Mouse (Mus musculus) stomach, embryonic 15.5 days (tissue): ENCODE measurements around the gene Mrpl36. TPM values are rescaled to one million over a fixed set of nuclear protein-coding genes. Genes with fewer than 3 reads are reported as not detected.

Source experiments
- ATAC-seq: fragments of 200-750 bp; cut with Nextera tagmentation; 2 replicates; pipeline ENCODE4 v1.8.0; 2017; ENCODE audit warnings: low read depth, moderate number of reproducible peaks, moderate TSS enrichment; ENCODE audit not compliant: insufficient read depth, low FRiP score
- H3K27ac ChIP-seq: fragments of 300-500 bp; sonication (generic); 2 replicates; pipeline ENCODE4 v1.5.1; 2015; ENCODE audit warnings: mild to moderate bottlenecking, inconsistent platforms
- H3K27me3 ChIP-seq: fragments of 300-500 bp; sonication (generic); replicated peaks from 2 replicates; pipeline ENCODE4 v1.6.1; 2015; ENCODE audit warnings: inconsistent platforms
- H3K36me3 ChIP-seq: fragments of 300-500 bp; sonication (generic); 2 replicates; pipeline ENCODE4 v1.6.1; 2015; ENCODE audit warnings: inconsistent platforms
- H3K4me1 ChIP-seq: fragments of 300-500 bp; sonication (generic); 2 replicates; pipeline ENCODE4 v1.6.1; 2015; ENCODE audit warnings: inconsistent platforms
- H3K4me2 ChIP-seq: fragments of 300-500 bp; sonication (generic); 2 replicates; pipeline ENCODE4 v1.6.1; 2015; ENCODE audit warnings: mild to moderate bottlenecking, inconsistent platforms
- H3K4me3 ChIP-seq: fragments of 300-500 bp; sonication (generic); replicated peaks from 2 replicates; pipeline ENCODE4 v1.5.1; 2015; ENCODE audit warnings: inconsistent platforms
- H3K9ac ChIP-seq: fragments of 300-500 bp; sonication (generic); 2 replicates; pipeline ENCODE4 v1.6.1; 2015; ENCODE audit warnings: inconsistent platforms
- H3K9me3 ChIP-seq: fragments of 300-500 bp; sonication (generic); 2 replicates; pipeline ENCODE4 v1.6.1; 2016; ENCODE audit warnings: inconsistent platforms
- WGBS: fragments of 180-500 bp; shearing (Covaris S2); methylation state at CpG from one replicate; pipeline ENCODE4 v1.1.7; 2015; 5-methylcytosine and 5-hydroxymethylcytosine counted together
- polyA plus RNA-seq: library from polyadenylated mRNA; unstranded; fragments of >200 nt; fragmentation: Nextera tagmentation; extraction: Ambion mirVana; gene quantifications from 2 replicates; pipeline ENCODE4 v1.2.1, GENCODE M21; 2015

Mrpl36 gene
- polyA plus RNA-seq, 1 experiment from 2014 or later, result 137 TPM

- Histone ChIP-seq H3K36me3 (no peaks in the 10 kb centered on the region), H3K4me3 (no peak overlapping the region), H3K27ac (no peak overlapping the region), H3K9ac (no peak overlapping the region), H3K4me2 (no peak overlapping the region), H3K4me1 (no peaks in the 10 kb centered on the region), H3K27me3 (no peaks in the 10 kb centered on the region), H3K9me3 (no peaks in the 10 kb centered on the region)
- 76% methylated on average over 7 of the region's 7 CpGs for WGBS
- ATAC-seq, result no peak
These were observed 19.8 kb downstream of the Mrpl36 start for GRCm38 (mm10) chr13:73347922-73348650.

DNA sequence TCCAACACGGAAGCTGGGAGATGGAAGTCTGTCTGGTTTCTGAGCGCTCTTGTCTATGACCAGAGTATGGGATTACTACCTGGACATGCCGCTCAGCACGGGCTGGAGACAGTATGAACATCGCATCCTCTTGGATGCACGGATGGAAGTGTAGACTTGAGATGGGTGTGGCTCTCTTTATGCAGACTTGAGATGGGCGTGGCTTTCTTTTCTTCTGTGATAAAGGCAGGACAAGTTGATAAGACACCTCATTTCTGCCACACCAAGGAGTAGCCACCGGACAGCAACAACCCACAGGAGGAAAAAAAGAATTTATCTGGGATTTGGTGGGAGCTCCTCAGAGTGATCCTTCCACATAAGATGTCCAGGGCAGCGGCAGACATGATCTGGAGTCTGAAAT, 22.4 kb downstream of the Mrpl36 start:
- no peak overlapping the region for H3K4me2 ChIP-seq
- no peak for ATAC-seq
- no peak overlapping the region for H3K9ac ChIP-seq
- no peak overlapping the region for H3K27ac ChIP-seq
- no peaks in the 10 kb centered on the region for H3K9me3 ChIP-seq
- no peaks in the 10 kb centered on the region for H3K4me1 ChIP-seq
- H3K36me3 ChIP-seq, result no peaks in the 10 kb centered on the region
- H3K4me3 ChIP-seq, result no peak overlapping the region
- no peaks in the 10 kb centered on the region for H3K27me3 ChIP-seq
- WGBS, result 75% methylated on average over 9 of the region's 9 CpGs

DNA sequence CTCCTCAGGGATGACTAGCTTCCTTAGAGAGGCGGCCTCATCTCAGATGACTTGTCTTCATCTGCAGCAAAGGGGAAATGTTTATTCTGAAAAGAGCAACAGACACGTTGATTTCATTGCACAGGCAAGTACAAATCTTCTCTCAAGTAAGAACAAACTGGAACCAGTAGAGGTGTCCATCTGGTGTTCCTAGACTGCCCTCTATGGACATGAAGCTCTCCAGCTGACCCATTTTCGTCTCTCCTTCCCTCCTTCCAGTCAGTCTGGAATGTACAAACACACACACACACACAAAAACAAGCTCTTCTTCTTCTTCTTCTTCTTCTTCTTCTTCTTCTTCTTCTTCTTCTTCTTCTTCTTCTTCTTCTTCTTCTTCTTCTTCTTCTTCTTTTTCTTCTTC, 23.6 kb downstream of the Mrpl36 start:
- Histone ChIP-seq H3K4me3 (no peak overlapping the region), H3K9me3 (no peaks in the 10 kb centered on the region), H3K36me3 (no peaks in the 10 kb centered on the region), H3K27me3 (no peaks in the 10 kb centered on the region), H3K27ac (no peak overlapping the region), H3K9ac (no peak overlapping the region), H3K4me2 (no peak overlapping the region), H3K4me1 (no peaks in the 10 kb centered on the region)
- ATAC-seq, result no peak
- WGBS, result 38% methylated on average over 3 of the region's 3 CpGs

DNA sequence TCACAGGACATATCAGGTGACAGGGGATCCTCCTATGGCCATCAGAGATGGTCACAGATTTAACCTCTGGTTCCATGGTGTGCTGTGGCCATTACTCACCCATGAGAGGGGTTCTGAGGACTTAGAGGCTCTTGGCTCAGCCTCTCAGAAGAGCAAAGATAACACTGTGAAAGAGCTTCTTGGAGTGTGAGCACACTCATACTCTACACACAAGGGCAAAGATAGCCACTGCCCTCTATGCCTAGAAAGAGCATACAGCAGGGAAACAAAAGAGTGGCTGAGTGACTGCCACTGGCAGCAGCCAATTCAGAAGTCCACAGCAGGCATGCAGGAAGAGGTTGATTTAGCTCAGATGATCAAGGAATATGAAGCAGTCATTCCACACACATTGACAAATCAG, 24.2 kb downstream of the Mrpl36 start:
- H3K4me2 ChIP-seq, result no peak overlapping the region
- no peaks in the 10 kb centered on the region for H3K27me3 ChIP-seq
- no peak for ATAC-seq
- H3K9ac ChIP-seq, result no peak overlapping the region
- no peaks in the 10 kb centered on the region for H3K36me3 ChIP-seq
- H3K4me1 ChIP-seq, result no peaks in the 10 kb centered on the region
- no peaks in the 10 kb centered on the region for H3K9me3 ChIP-seq
- no peak overlapping the region for H3K27ac ChIP-seq
- H3K4me3 ChIP-seq, result no peak overlapping the region

DNA sequence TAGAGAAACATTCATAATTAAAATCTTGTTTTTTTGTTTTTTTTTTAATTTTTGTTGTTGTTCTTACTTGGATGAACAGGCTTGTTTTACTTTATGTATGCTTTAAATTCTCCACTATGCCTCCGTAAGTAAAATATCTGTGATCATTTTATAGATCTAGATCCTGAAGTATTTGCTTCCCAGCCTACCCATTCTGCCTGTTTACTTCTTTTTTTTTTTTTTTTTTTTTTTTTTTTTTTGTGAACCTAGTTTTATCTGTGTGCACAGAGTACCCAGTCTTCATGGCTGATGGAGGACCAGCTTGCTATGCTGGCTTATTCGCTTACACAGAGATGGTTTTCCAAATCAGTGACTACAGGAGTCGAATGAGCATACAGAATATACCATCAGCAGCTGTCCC, 28.8 kb downstream of the Mrpl36 start:
- Histone ChIP-seq H3K4me2 (no peak overlapping the region), H3K4me3 (no peak overlapping the region), H3K9me3 (no peaks in the 10 kb centered on the region), H3K27ac (no peak overlapping the region), H3K4me1 (no peaks in the 10 kb centered on the region), H3K27me3 (no peaks in the 10 kb centered on the region), H3K36me3 (no peaks in the 10 kb centered on the region), H3K9ac (no peak overlapping the region)
- no peak for ATAC-seq
- 79% methylated on average over 3 of the region's 3 CpGs for WGBS

DNA sequence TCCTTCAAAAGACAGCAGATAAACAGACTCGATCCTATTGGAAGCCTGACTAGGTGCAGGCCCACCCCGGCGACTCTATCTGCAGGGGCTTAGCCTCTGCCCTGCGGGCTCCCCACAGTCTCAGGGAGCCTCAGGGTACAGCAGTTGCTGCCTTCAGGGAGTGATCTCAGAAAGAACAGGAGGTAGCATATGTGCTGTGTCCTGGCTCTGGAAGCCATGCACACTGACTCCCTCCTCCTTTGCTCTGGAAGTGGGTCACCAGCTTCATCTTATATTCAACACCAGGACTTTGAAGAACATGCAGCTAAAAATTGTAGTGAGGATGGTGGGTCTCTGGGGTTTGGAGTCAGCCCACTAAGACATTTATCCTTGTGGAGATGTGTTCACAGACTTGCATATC, 45.1 kb downstream of the Mrpl36 start:
- H3K27me3 ChIP-seq, result no peaks in the 10 kb centered on the region
- no peak for ATAC-seq
- WGBS, result 61% methylated on average over 4 of the region's 4 CpGs
- no peak overlapping the region for H3K4me3 ChIP-seq
- H3K4me2 ChIP-seq, result no peak overlapping the region
- no peak overlapping the region for H3K27ac ChIP-seq
- H3K9me3 ChIP-seq, result no peaks in the 10 kb centered on the region
- no peaks in the 10 kb centered on the region for H3K36me3 ChIP-seq
- H3K4me1 ChIP-seq, result no peaks in the 10 kb centered on the region
- no peak overlapping the region for H3K9ac ChIP-seq

GRCm38 (mm10) chr13:73374612-73375011, 46.3 kb downstream of the Mrpl36 start:
- Histone ChIP-seq H3K9ac (no peak overlapping the region), H3K27ac (no peak overlapping the region), H3K4me3 (no peak overlapping the region), H3K36me3 (no peaks in the 10 kb centered on the region), H3K27me3 (no peaks in the 10 kb centered on the region), H3K9me3 (no peaks in the 10 kb centered on the region), H3K4me2 (no peak overlapping the region), H3K4me1 (no peaks in the 10 kb centered on the region)
- 77% methylated on average over 2 of the region's 2 CpGs for WGBS
- no peak for ATAC-seq

- H3K9me3 ChIP-seq, result no peaks in the 10 kb centered on the region
- no peak for ATAC-seq
- no peak overlapping the region for H3K27ac ChIP-seq
- no peak overlapping the region for H3K4me3 ChIP-seq
- WGBS, result 67% methylated on average over 9 of the region's 9 CpGs
- no peak overlapping the region for H3K4me2 ChIP-seq
- no peaks in the 10 kb centered on the region; the same call in 1 of the 2 replicates for H3K27me3 ChIP-seq
- no peak overlapping the region for H3K9ac ChIP-seq
- H3K36me3 ChIP-seq, result no peaks in the 10 kb centered on the region
- no peaks in the 10 kb centered on the region for H3K4me1 ChIP-seq
These were observed 49.3 kb downstream of the Mrpl36 start for GRCm38 (mm10) chr13:73377637-73378036.

Other genes starting within 250 kb of the Mrpl36 start
- gene Irx4, start 68.0 kb upstream of the Mrpl36 start, polyA plus RNA-seq, result 0.12 and 0.19 TPM in 2 replicates
- gene Ndufs6, start within 50 bp of the Mrpl36 start, polyA plus RNA-seq, result 402 and 412 TPM in 2 replicates
- gene Lpcat1, start 138.7 kb downstream of the Mrpl36 start, polyA plus RNA-seq, result 26.8 and 33.6 TPM in 2 replicates
- gene Slc6a3, start 208.2 kb downstream of the Mrpl36 start, polyA plus RNA-seq, result 0.08 and 0.12 TPM in 2 replicates